Mouse (Mus musculus) stomach, embryonic 15.5 days (tissue): ENCODE measurements around the gene Farsb. TPM values are rescaled to one million over a fixed set of nuclear protein-coding genes. Genes with fewer than 3 reads are reported as not detected.

Experiments used
- ATAC-seq: fragments of 200-750 bp; cut with Nextera tagmentation; 2 replicates; pipeline ENCODE4 v1.8.0; 2017; ENCODE audit warnings: low read depth, moderate number of reproducible peaks, moderate TSS enrichment; ENCODE audit not compliant: insufficient read depth, low FRiP score
- H3K27ac ChIP-seq: fragments of 300-500 bp; sonication (generic); 2 replicates; pipeline ENCODE4 v1.5.1; 2015; ENCODE audit warnings: mild to moderate bottlenecking, inconsistent platforms
- H3K27me3 ChIP-seq: fragments of 300-500 bp; sonication (generic); replicated peaks from 2 replicates; pipeline ENCODE4 v1.6.1; 2015; ENCODE audit warnings: inconsistent platforms
- H3K36me3 ChIP-seq: fragments of 300-500 bp; sonication (generic); 2 replicates; pipeline ENCODE4 v1.6.1; 2015; ENCODE audit warnings: inconsistent platforms
- H3K4me1 ChIP-seq: fragments of 300-500 bp; sonication (generic); 2 replicates; pipeline ENCODE4 v1.6.1; 2015; ENCODE audit warnings: inconsistent platforms
- H3K4me2 ChIP-seq: fragments of 300-500 bp; sonication (generic); 2 replicates; pipeline ENCODE4 v1.6.1; 2015; ENCODE audit warnings: mild to moderate bottlenecking, inconsistent platforms
- H3K4me3 ChIP-seq: fragments of 300-500 bp; sonication (generic); replicated peaks from 2 replicates; pipeline ENCODE4 v1.5.1; 2015; ENCODE audit warnings: inconsistent platforms
- H3K9ac ChIP-seq: fragments of 300-500 bp; sonication (generic); 2 replicates; pipeline ENCODE4 v1.6.1; 2015; ENCODE audit warnings: inconsistent platforms
- H3K9me3 ChIP-seq: fragments of 300-500 bp; sonication (generic); 2 replicates; pipeline ENCODE4 v1.6.1; 2016; ENCODE audit warnings: inconsistent platforms
- WGBS: fragments of 180-500 bp; shearing (Covaris S2); methylation state at CpG from one replicate; pipeline ENCODE4 v1.1.7; 2015; 5-methylcytosine and 5-hydroxymethylcytosine counted together
- polyA plus RNA-seq: library from polyadenylated mRNA; unstranded; fragments of >200 nt; fragmentation: Nextera tagmentation; extraction: Ambion mirVana; gene quantifications from 2 replicates; pipeline ENCODE4 v1.2.1, GENCODE M21; 2015

Farsb gene
- polyA plus RNA-seq, 1 experiment from 2014 or later, result 140 TPM

DNA sequence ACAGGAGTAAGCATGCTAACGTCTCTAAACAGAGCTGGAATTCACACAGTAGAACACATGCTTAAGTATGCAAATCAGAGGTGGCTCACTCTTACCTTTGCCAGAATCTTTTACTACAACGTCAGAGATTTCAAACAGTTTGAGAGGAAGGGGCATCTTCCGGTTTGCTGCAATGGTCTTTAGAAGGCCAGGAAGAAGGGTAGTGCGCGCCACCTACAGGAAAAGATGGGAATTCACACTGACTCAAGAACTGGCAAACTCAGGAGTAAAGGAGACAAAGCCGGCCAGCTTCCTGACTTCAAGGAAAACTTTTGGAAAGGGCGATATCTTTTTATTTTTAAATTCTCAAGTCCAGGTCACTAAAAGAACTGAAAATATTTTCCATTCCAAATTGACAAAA, 34.0 kb downstream of the Farsb start:
- ATAC-seq, result no peak
- Histone ChIP-seq H3K36me3 (0 out of 2 replicates have a peak, but pooled peaks cover 9% of the 10 kb centered on the region), H3K4me2 (no peak overlapping the region), H3K4me3 (no peak overlapping the region), H3K27ac (no peak overlapping the region), H3K27me3 (no peaks in the 10 kb centered on the region), H3K9ac (no peak overlapping the region), H3K4me1 (no peaks in the 10 kb centered on the region), H3K9me3 (no peaks in the 10 kb centered on the region)
- 41% methylated on average over 7 of the region's 7 CpGs for WGBS

DNA sequence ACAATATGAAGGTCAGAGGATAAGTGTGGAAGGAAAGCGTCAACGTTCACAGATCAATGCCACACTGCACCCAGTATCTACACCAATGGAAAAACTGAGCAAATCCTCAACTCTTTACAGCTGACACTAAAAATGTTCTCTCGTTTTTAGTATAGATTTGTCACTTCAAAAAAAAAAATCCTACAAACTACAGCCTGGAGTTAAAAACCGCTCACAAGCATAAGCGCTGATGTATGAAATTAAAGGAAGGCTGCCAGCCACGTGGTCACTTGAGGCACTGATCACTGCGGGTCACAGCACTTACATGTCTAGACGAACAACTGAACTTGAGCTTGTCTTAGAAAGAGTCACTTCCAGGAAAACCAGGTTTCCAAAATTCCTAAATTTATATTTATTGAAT, 34.8 kb downstream of the Farsb start:
- no peak overlapping the region for H3K27ac ChIP-seq
- no peaks in the 10 kb centered on the region for H3K9me3 ChIP-seq
- H3K27me3 ChIP-seq, result no peaks in the 10 kb centered on the region
- 94% methylated on average over 8 of the region's 8 CpGs for WGBS
- H3K4me2 ChIP-seq, result no peak overlapping the region
- H3K4me3 ChIP-seq, result no peak overlapping the region
- 0 out of 2 replicates have a peak, but pooled peaks cover 9% of the 10 kb centered on the region for H3K36me3 ChIP-seq
- no peak overlapping the region for H3K9ac ChIP-seq
- H3K4me1 ChIP-seq, result no peaks in the 10 kb centered on the region
- no peak for ATAC-seq

GRCm38 (mm10) chr1:78452544-78452943, 36.2 kb downstream of the Farsb start:
- no peaks in the 10 kb centered on the region for H3K9me3 ChIP-seq
- no peak overlapping the region for H3K9ac ChIP-seq
- ATAC-seq, result no peak
- no peak overlapping the region for H3K4me3 ChIP-seq
- WGBS, result 93% methylated on average over 6 of the region's 6 CpGs
- H3K27me3 ChIP-seq, result no peaks in the 10 kb centered on the region
- no peak overlapping the region for H3K27ac ChIP-seq
- H3K4me1 ChIP-seq, result no peaks in the 10 kb centered on the region
- H3K36me3 ChIP-seq, result 0 out of 2 replicates have a peak, but pooled peaks cover 2% of the 10 kb centered on the region
- H3K4me2 ChIP-seq, result no peak overlapping the region

DNA sequence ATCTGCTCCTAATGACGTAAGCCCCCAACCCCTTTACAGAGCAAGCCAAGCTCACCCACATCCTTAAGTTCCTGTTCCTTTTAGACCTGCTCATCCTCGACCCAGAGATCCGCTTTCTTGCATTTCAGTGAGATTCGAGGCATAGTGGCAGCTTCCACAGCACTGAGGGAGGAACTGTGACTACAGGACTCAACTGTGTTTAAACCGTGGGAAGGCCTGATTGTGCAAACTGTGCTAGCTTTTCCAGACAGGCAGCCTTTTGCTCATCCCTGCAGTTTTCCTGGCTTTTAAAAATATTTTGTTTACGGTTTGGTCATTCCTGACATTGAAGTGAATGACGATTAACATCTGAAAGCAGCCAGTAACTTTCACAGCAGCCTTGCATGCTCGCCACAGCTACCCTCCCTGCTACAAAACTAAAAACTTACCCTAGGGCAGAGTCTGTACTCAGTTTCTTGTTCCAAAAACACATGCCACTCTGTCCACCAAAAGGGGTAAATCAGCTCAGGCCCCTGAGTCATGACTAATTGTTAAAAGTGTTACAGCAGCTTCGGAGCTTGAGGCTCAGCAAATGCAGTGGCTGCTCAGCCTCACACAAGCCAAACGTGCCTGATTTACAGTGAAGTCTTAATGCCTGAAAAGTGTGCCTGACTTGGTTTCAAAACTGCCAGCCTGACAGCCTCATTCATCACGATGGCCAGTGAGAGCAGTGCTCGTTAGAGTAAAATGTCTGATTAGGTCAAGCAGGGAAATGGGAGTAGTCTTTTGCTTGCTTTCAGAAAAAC, 37.4 kb downstream of the Farsb start:
- H3K4me3 ChIP-seq, result no peak overlapping the region
- no peaks in the 10 kb centered on the region for H3K4me1 ChIP-seq
- no peaks in the 10 kb centered on the region for H3K9me3 ChIP-seq
- WGBS, result 74% methylated on average over 12 of the region's 12 CpGs
- no peak overlapping the region for H3K4me2 ChIP-seq
- no peak for ATAC-seq
- no peak overlapping the region for H3K9ac ChIP-seq
- H3K36me3 ChIP-seq, result no peaks in the 10 kb centered on the region
- no peaks in the 10 kb centered on the region for H3K27me3 ChIP-seq
- no peak overlapping the region for H3K27ac ChIP-seq

GRCm38 (mm10) chr1:78448091-78448490, 40.6 kb downstream of the Farsb start:
- Histone ChIP-seq H3K27me3 (no peaks in the 10 kb centered on the region), H3K9ac (no peak overlapping the region), H3K4me2 (no peak overlapping the region), H3K9me3 (no peaks in the 10 kb centered on the region), H3K27ac (peak overlapping the region; percentile 21; the same call in 1 of the 2 replicates), H3K4me3 (no peak overlapping the region), H3K4me1 (no peaks in the 10 kb centered on the region), H3K36me3 (peaks cover 13% of the 10 kb centered on the region)
- 66% methylated on average over 1 of the region's 1 CpGs for WGBS
- peak; percentile 78 for ATAC-seq

GRCm38 (mm10) chr1:78446742-78447141, 42.0 kb downstream of the Farsb start:
- Histone ChIP-seq H3K9me3 (no peaks in the 10 kb centered on the region), H3K27me3 (no peaks in the 10 kb centered on the region), H3K27ac (no peak overlapping the region), H3K9ac (no peak overlapping the region), H3K4me3 (no peak overlapping the region), H3K36me3 (peaks cover 21% of the 10 kb centered on the region), H3K4me1 (no peaks in the 10 kb centered on the region), H3K4me2 (no peak overlapping the region)
- ATAC-seq, result no peak
- 92% methylated on average over 6 of the region's 6 CpGs for WGBS

DNA sequence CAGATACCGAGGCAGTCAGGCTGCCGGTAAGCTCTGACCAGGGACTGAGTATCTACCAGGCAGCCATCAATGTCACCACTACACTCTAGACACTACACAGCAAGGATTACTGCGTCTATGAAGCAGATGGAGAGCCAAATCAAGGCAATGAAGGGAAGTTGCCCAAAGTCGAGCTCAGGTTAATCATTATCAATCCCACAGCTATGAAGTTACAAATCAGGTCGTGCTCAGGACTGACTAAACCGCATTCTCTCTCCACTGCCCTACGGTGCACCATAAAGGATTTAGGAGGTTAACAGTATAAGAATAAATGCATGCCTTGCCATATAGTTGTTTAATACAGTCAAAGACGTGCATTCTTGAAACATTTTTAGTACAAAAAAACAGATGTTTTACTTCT, 42.5 kb downstream of the Farsb start:
- Histone ChIP-seq H3K27me3 (no peaks in the 10 kb centered on the region), H3K9ac (no peak overlapping the region), H3K4me2 (no peak overlapping the region), H3K4me3 (no peak overlapping the region), H3K27ac (no peak overlapping the region), H3K4me1 (no peaks in the 10 kb centered on the region), H3K36me3 (peaks cover 21% of the 10 kb centered on the region), H3K9me3 (no peaks in the 10 kb centered on the region)
- ATAC-seq, result no peak
- 74% methylated on average over 8 of the region's 8 CpGs for WGBS

- H3K27ac ChIP-seq, result no peak overlapping the region
- H3K9ac ChIP-seq, result no peak overlapping the region
- H3K9me3 ChIP-seq, result no peaks in the 10 kb centered on the region
- H3K4me2 ChIP-seq, result no peak overlapping the region
- 91% methylated on average over 7 of the region's 7 CpGs for WGBS
- H3K4me1 ChIP-seq, result no peaks in the 10 kb centered on the region
- ATAC-seq, result no peak
- H3K27me3 ChIP-seq, result no peaks in the 10 kb centered on the region
- no peak overlapping the region for H3K4me3 ChIP-seq
- peaks cover 21% of the 10 kb centered on the region for H3K36me3 ChIP-seq
Observed at GRCm38 (mm10) chr1:78443056-78443455, 45.6 kb downstream of the Farsb start.

GRCm38 (mm10) chr1:78440716-78441115, 48.0 kb downstream of the Farsb start:
- no peak for ATAC-seq
- Histone ChIP-seq H3K4me2 (no peak overlapping the region), H3K27me3 (no peaks in the 10 kb centered on the region), H3K9me3 (no peaks in the 10 kb centered on the region), H3K4me1 (no peaks in the 10 kb centered on the region), H3K27ac (no peak overlapping the region), H3K4me3 (no peak overlapping the region), H3K36me3 (peaks cover 21% of the 10 kb centered on the region), H3K9ac (no peak overlapping the region)
- 79% methylated on average over 8 of the region's 8 CpGs for WGBS

DNA sequence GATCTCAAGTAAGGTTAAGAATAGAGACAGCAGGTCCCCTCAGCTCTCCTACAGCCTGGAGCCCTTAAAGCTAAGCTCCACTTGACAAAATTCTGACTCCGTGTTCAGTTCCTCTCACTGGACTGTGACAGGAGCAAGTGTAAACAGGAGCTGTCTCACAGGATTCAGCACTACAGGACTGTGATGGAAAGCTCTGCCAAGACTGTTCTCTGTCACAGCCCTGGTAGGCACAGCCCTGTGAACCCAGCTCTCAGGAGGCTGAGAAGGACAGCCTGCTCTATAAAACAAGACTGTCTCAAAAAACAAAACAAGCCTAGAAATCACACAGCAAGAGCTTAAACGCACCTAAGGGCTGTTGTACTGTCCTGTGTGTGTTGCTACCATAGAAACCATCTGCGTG, 51.5 kb downstream of the Farsb start:
- 73% methylated on average over 3 of the region's 3 CpGs for WGBS
- no peaks in the 10 kb centered on the region for H3K27me3 ChIP-seq
- H3K36me3 ChIP-seq, result peaks cover 5% of the 10 kb centered on the region; the same call in 1 of the 2 replicates
- ATAC-seq, result no peak
- H3K4me1 ChIP-seq, result no peaks in the 10 kb centered on the region
- no peak overlapping the region for H3K4me3 ChIP-seq
- H3K4me2 ChIP-seq, result no peak overlapping the region
- H3K27ac ChIP-seq, result no peak overlapping the region
- H3K9ac ChIP-seq, result no peak overlapping the region
- no peaks in the 10 kb centered on the region for H3K9me3 ChIP-seq

GRCm38 (mm10) chr1:78436445-78436844, 52.3 kb downstream of the Farsb start:
- ATAC-seq, result no peak
- H3K27ac ChIP-seq, result no peak overlapping the region
- 88% methylated on average over 1 of the region's 1 CpGs for WGBS
- no peaks in the 10 kb centered on the region for H3K4me1 ChIP-seq
- H3K27me3 ChIP-seq, result no peaks in the 10 kb centered on the region
- no peaks in the 10 kb centered on the region for H3K9me3 ChIP-seq
- H3K36me3 ChIP-seq, result 0 out of 2 replicates have a peak, but pooled peaks cover 3% of the 10 kb centered on the region
- H3K4me3 ChIP-seq, result no peak overlapping the region
- H3K9ac ChIP-seq, result no peak overlapping the region
- H3K4me2 ChIP-seq, result no peak overlapping the region

- H3K4me2 ChIP-seq, result no peak overlapping the region
- H3K9me3 ChIP-seq, result no peaks in the 10 kb centered on the region
- ATAC-seq, result no peak
- no peak overlapping the region for H3K4me3 ChIP-seq
- no peaks in the 10 kb centered on the region for H3K4me1 ChIP-seq
- no peaks in the 10 kb centered on the region for H3K27me3 ChIP-seq
- 0 out of 2 replicates have a peak, but pooled peaks cover 3% of the 10 kb centered on the region for H3K36me3 ChIP-seq
- WGBS, result 64% methylated on average over 2 of the region's 2 CpGs
- no peak overlapping the region for H3K27ac ChIP-seq
- H3K9ac ChIP-seq, result no peak overlapping the region
Observed at GRCm38 (mm10) chr1:78435967-78436366, 52.7 kb downstream of the Farsb start.
